Comparison of ENCODE assay signal across 9 mouse cellular contexts in the genomic region with DNA sequence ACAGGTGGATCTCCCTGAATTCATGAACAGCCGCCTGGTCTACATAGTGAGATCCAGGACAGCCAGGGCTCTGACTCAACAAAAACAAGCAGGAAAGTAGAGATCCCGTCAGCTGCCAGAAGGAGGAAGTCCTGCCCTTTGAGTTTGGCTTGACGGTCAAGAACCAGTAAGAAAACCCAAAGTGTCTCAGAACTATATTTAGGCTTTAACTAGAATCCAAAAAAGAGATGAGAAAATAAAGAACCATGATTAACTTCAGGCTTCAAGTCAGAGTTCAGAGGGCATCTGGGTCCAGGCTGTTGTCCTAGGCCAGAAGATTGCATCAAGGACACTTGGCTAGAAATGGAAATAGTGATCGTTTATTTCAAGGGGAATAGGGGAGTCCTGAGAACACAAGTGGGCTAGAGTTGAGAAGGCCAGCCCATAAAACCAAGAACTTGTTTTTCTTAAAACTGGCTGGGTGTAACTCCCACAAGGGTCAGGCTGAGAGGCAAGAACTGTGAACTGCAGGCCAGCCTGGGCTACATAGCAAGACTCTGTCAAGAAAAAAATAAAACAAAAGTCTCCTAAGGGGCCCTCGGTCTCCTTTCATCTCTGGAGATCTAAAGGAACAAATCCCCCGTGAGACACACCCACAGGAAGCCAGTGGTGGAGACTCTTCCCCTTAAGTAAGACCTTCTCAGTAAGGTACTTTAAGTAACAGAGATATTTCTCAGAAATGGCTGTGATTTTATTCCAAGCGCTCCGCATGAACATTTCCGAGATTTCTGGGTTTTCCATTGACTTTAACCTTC. TPM values are rescaled to one million over a fixed set of nuclear protein-coding genes. Genes with fewer than 3 reads are reported as not detected.
A peak's percentile ranks its signal among the peaks of the same experiment; 100 is the strongest.
DNase-seq lines count a peak whose midpoint lies in the region; ATAC-seq lines count a peak whose summit lies in the region.
"Had no signal": no experiment of that assay in that cellular context is flagged by ENCODE, and none has a peak within 500 bp of the region (broad histone marks: within the 10 kb centered on the region; RNA-seq: fewer than 3 reads in every experiment).

No protein-coding gene starts in this region.

- 0 out of 2 replicates have a peak, but pooled peaks cover 20% of the 10 kb centered on the region for H3K27me3 ChIP-seq in liver, embryonic 15.5 days
- H3K27me3 ChIP-seq in midbrain, embryonic 11.5 days (ENCODE audit: control insufficient read depth, insufficient read depth, low read length): no peaks in the 10 kb centered on the region

- H3K4me2 ChIP-seq in liver, embryonic 15.5 days: peak overlapping the region; percentile 6; the same call in 1 of the 2 replicates
- no peak overlapping the region for H3K4me2 ChIP-seq in midbrain, embryonic 11.5 days
- H3K4me2 ChIP-seq: midbrain, embryonic 12.5 days had no signal

- no peak for ATAC-seq in liver, embryonic 15.5 days (ENCODE audit: insufficient read depth)
- no peak for ATAC-seq in midbrain, embryonic 11.5 days (ENCODE audit: low FRiP score)

- DNase-seq in lung, adult 18-20 months: peak; percentile 50 to 56
- DNase-seq in lung, postnatal 4 days: no peak
- peak; percentile 70 for DNase-seq in thymus, postnatal 25 days
- no peak for DNase-seq in midbrain, embryonic 11.5 days (ENCODE audit: low spot score, missing footprints)
- no peak for DNase-seq in layer of hippocampus, adult 11-12 months (ENCODE audit: low spot score)
- DNase-seq in urinary bladder, adult 2 months (ENCODE audit: low spot score): no peak

- H3K4me3 ChIP-seq in brown adipose tissue, adult 24 weeks (ENCODE audit: insufficient read depth, low read depth, low read length): no peak overlapping the region
- no peak overlapping the region for H3K4me3 ChIP-seq in liver, embryonic 15.5 days (replicated peaks)
- no peak overlapping the region for H3K4me3 ChIP-seq in midbrain, embryonic 11.5 days (ENCODE audit: low read depth, low read length)
- H3K4me3 ChIP-seq: midbrain, embryonic 12.5 days had no signal

- no peaks in the 10 kb centered on the region for H3K9me3 ChIP-seq in liver, embryonic 15.5 days (replicated peaks)
- no peaks in the 10 kb centered on the region for H3K9me3 ChIP-seq in midbrain, embryonic 11.5 days (ENCODE audit: control insufficient read depth, low read length)
- H3K9me3 ChIP-seq: midbrain, embryonic 12.5 days had no signal

- WGBS in liver, embryonic 15.5 days (ENCODE audit: insufficient replicate concordance): 36% methylated on average over 9 of the region's 9 CpGs
- 80% methylated on average over 9 of the region's 9 CpGs for WGBS in midbrain, embryonic 11.5 days

- H3K27ac ChIP-seq in brown adipose tissue, adult 24 weeks (replicated peaks; ENCODE audit: low read depth, low read length): peak overlapping the region; percentile 65
- H3K27ac ChIP-seq in liver, embryonic 15.5 days (replicated peaks): no peak overlapping the region
- no peak overlapping the region for H3K27ac ChIP-seq in midbrain, embryonic 11.5 days (ENCODE audit: low read depth, low read length)
- H3K27ac ChIP-seq: midbrain, embryonic 12.5 days had no signal

- H3K9ac ChIP-seq in liver, embryonic 15.5 days: no peak overlapping the region
- no peak overlapping the region for H3K9ac ChIP-seq in midbrain, embryonic 11.5 days (ENCODE audit: low read length)
- H3K9ac ChIP-seq: midbrain, embryonic 12.5 days had no signal

- peaks cover 25% of the 10 kb centered on the region for H3K4me1 ChIP-seq in brown adipose tissue, adult 24 weeks (ENCODE audit: control insufficient read depth, insufficient read depth, insufficient read length, low read length)
- H3K4me1 ChIP-seq in liver, embryonic 15.5 days (replicated peaks): peaks cover 26% of the 10 kb centered on the region
- H3K4me1 ChIP-seq in midbrain, embryonic 11.5 days (ENCODE audit: control insufficient read depth, insufficient read depth, low read length): peaks cover 5% of the 10 kb centered on the region

- no peaks in the 10 kb centered on the region for H3K36me3 ChIP-seq in liver, embryonic 15.5 days (replicated peaks)
- no peaks in the 10 kb centered on the region for H3K36me3 ChIP-seq in midbrain, embryonic 11.5 days (ENCODE audit: control insufficient read depth, insufficient read depth, low read length)
- H3K36me3 ChIP-seq: midbrain, embryonic 12.5 days had no signal

RNA-seq across cellular contexts. Expression of a gene that starts 32.7 kb away (rescaled TPM):
- polyA plus RNA-seq in brown adipose tissue, adult 24 weeks (2012; ENCODE audit: insufficient read depth, insufficient read length, missing spikeins): 2.4 and 4.0 TPM in 2 replicates
- 0.93 and 1.2 TPM in 2 replicates for polyA plus RNA-seq in liver, embryonic 15.5 days (2015; fragmentation: Nextera tagmentation; extraction: Ambion mirVana)
- polyA plus RNA-seq in midbrain, embryonic 11.5 days (2014; fragmentation: Nextera tagmentation; extraction: Ambion mirVana): 2.0 and 2.3 TPM in 2 replicates
- polyA plus RNA-seq in urinary bladder, adult 2 months (2012; rRNA removed): 3.4 and 5.3 TPM in 2 replicates

RNA-seq across cellular contexts. Expression of a gene that starts 49.1 kb away (rescaled TPM):
- 3.6 and 5.4 TPM in 2 replicates for polyA plus RNA-seq in brown adipose tissue, adult 24 weeks (2012; ENCODE audit: insufficient read depth, insufficient read length, missing spikeins)
- polyA plus RNA-seq in liver, embryonic 15.5 days (2015; fragmentation: Nextera tagmentation; extraction: Ambion mirVana): 5.3 and 6.3 TPM in 2 replicates
- 0.36 and 0.45 TPM in 2 replicates for polyA plus RNA-seq in midbrain, embryonic 11.5 days (2014; fragmentation: Nextera tagmentation; extraction: Ambion mirVana)
- polyA plus RNA-seq in urinary bladder, adult 2 months (2012; rRNA removed): 5.3 and 7.9 TPM in 2 replicates

Comparison
In these comparisons a context has a peak if more than half of its experiments do, and no peak if none do; other contexts are left out.
1. DNase-seq: peak in lung, adult 18-20 months (2 of 2) and thymus, postnatal 25 days (single experiment); none in lung, postnatal 4 days (0 of 2), midbrain, embryonic 11.5 days (single experiment), layer of hippocampus, adult 11-12 months (single experiment) and urinary bladder, adult 2 months (single experiment).